Mouse (Mus musculus) heart, postnatal 0 days (tissue): ENCODE results near the gene Sgms1. TPM values are rescaled to one million over a fixed set of nuclear protein-coding genes. Genes with fewer than 3 reads are reported as not detected.
A peak's percentile ranks its signal among the peaks of the same experiment; 100 is the strongest.

Source experiments
- ATAC-seq: fragments of 200-750 bp; cut with Nextera tagmentation; 2 replicates; pipeline ENCODE4 v1.8.0; 2017; ENCODE audit warnings: low read depth, moderate number of reproducible peaks, moderate library complexity; ENCODE audit not compliant: insufficient read depth
- DNase-seq: peaks from one replicate; pipeline ENCODE4 v3.0.0-alpha.2; 2016; ENCODE audit warnings: low spot score
- H3K27ac ChIP-seq: fragments of 300-500 bp; sonication (generic); 2 replicates; pipeline ENCODE4 v1.5.1; 2014; ENCODE audit warnings: low read depth, mild to moderate bottlenecking
- H3K27me3 ChIP-seq: fragments of 300-500 bp; sonication (generic); 2 replicates; pipeline ENCODE4 v1.6.1; 2014; ENCODE audit warnings: low read length, mixed read lengths; ENCODE audit not compliant: control insufficient read depth, insufficient read depth
- H3K36me3 ChIP-seq: fragments of 300-500 bp; sonication (generic); replicated peaks from 2 replicates; pipeline ENCODE4 v1.6.1; 2014; ENCODE audit warnings: low read length, mixed read lengths; ENCODE audit not compliant: control insufficient read depth, insufficient read depth
- H3K4me1 ChIP-seq: fragments of 300-500 bp; sonication (generic); 2 replicates; pipeline ENCODE4 v1.6.1; 2014; ENCODE audit warnings: antibody characterized with exemption; ENCODE audit not compliant: control insufficient read depth, insufficient read depth
- H3K4me2 ChIP-seq: fragments of 300-500 bp; sonication (generic); 2 replicates; pipeline ENCODE4 v1.6.1; 2014; ENCODE audit warnings: low read depth, mild to moderate bottlenecking, low read length, moderate library complexity
- H3K4me3 ChIP-seq: fragments of 300-500 bp; sonication (generic); 2 replicates; pipeline ENCODE4 v1.5.1; 2014; ENCODE audit warnings: low read depth, low read length
- H3K9ac ChIP-seq: fragments of 300-500 bp; sonication (generic); replicated peaks from 2 replicates; pipeline ENCODE4 v1.6.1; 2014; ENCODE audit warnings: low read depth, low read length, mixed read lengths
- H3K9me3 ChIP-seq: fragments of 300-500 bp; sonication (generic); replicated peaks from 2 replicates; pipeline ENCODE4 v1.6.1; 2016; ENCODE audit warnings: low read length; ENCODE audit not compliant: control insufficient read depth
- CTCF ChIP-seq: IDR thresholded peaks from 2 replicates; pipeline ENCODE4 v1.5.1; 2016; ENCODE audit warnings: antibody characterized with exemption, control low read depth, low read depth
- EP300 ChIP-seq: IDR thresholded peaks from 2 replicates; pipeline ENCODE4 v1.6.1; 2016; ENCODE audit warnings: antibody characterized with exemption, low read depth
- WGBS: fragments of 180-500 bp; shearing (Covaris S2); extraction: QIAGEN DNeasy Blood & Tissue Kit; methylation state at CpG from one replicate; pipeline ENCODE4 v1.1.7; 2014; 5-methylcytosine and 5-hydroxymethylcytosine counted together
- polyA plus RNA-seq: library from polyadenylated mRNA; unstranded; fragments of >200 nt; fragmentation: Nextera tagmentation; extraction: Ambion mirVana; gene quantifications from 2 replicates; pipeline ENCODE4 v1.2.1, GENCODE M21; 2015
- total RNA-seq: library from RNA; depleted of rRNA; stranded (reverse); fragments of >200 nt; gene quantifications from 2 replicates; pipeline ENCODE4 v1.2.3, GENCODE M21; 2014; ENCODE audit warnings: low replicate concordance

Sgms1 gene
- total and polyA plus RNA-seq, 2 experiments from 2014 or later, result 29.4 to 52.0 TPM

DNA sequence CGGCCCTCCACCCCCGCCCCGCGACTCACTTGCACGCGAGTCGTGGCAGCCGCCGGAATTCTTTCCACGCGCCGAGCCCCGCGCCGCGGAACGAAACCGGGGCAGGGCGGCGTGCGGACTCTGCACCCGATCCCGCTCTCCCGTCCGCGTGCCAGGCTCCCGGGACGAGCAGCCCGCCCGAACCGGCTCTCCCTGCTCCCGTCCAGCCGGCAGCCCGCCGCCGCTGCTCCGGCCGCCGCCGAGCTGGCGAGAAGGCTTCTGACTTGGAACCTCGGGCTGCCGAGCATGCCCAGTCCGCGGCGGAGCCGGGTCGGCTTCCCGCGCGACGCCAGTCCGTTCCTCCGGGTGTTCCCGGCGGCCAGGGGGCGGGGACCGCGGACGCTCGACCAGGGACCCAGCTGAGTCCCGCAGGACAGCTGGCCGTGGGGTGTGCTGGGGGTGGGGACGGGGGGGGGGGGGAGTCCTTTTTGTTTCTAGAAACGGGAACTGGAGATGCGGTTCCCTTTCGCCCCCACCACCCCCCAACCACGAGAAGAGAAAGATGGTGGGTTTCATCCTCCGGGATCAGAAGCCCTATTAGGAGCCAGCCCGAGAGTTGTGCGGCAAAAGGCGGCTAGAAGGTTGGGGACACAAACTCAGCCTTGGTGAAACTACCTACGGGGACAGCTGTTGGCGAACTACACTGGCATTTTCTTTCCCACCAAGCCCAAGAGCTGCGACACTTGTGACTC is 1.2 kb downstream of the Sgms1 start:
- no peaks in the 10 kb centered on the region for H3K9me3 ChIP-seq
- H3K9ac ChIP-seq, result peak overlapping the region; percentile 80
- H3K4me3 ChIP-seq, result peak overlapping the region; percentile 85
- no peaks in the 10 kb centered on the region for H3K36me3 ChIP-seq
- TF ChIP-seq CTCF (no peak), EP300 (0 out of 2 replicates have a peak, but pooled peaks have one; percentile 11)
- ATAC-seq (peak; percentile 87), DNase-seq (peak; percentile 86)
- 1% methylated on average over 63 of the region's 75 CpGs for WGBS
- H3K27me3 ChIP-seq, result no peaks in the 10 kb centered on the region
- peaks cover 6% of the 10 kb centered on the region for H3K4me1 ChIP-seq
- H3K4me2 ChIP-seq, result peak overlapping the region; percentile 97
- H3K27ac ChIP-seq, result peak overlapping the region; percentile 91

DNA sequence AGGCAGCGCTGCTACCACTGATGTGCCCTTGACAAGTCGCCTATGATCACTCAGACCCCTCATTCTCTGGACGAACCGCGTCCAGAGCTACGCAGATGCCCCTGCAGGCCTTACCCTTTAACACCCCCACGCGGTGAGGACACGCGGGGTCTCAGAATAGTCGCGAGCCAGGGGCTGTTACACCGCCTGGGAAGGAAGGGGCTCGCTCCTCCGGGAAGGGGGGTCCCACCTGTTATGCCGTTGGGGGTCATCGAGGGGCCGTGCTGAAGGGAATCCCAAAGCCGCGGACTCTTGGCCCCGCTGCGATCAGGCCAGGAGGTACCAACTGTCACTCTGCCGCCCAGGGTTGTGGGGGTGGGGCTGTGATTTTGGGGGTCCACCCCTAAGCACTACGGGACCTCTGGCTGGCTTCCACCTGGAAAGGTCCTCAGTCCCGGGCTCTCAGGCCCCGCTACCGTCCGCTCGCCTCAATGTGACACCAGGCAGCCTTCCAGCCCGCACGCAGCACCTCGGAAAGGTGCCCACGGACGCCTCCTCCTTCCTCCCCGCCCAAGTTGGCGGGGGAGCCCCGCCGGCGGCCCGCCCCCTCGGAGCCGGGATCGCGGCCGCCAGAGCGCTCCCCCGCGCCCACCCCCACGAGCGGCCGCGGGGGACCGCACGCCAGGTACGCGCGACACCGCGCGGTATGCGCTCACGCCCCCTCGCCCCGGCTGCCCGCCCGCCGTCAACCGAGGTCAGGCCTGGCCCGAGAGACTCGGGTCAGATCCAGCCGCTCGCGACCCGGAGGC is 1.9 kb downstream of the Sgms1 start:
- Histone ChIP-seq H3K27ac (peak overlapping the region; percentile 91), H3K27me3 (no peaks in the 10 kb centered on the region), H3K36me3 (no peaks in the 10 kb centered on the region), H3K4me1 (peaks cover 6% of the 10 kb centered on the region), H3K4me3 (peak overlapping the region; percentile 85), H3K4me2 (peak overlapping the region; percentile 97), H3K9me3 (no peaks in the 10 kb centered on the region), H3K9ac (peak overlapping the region; percentile 80)
- DNase-seq (peak; percentile 12), ATAC-seq (peak; percentile 7; the same call in 1 of the 2 replicates)
- TF ChIP-seq CTCF (peak; percentile 27), EP300 (no peak)
- under 1% methylated on average over 52 of the region's 74 CpGs for WGBS

DNA sequence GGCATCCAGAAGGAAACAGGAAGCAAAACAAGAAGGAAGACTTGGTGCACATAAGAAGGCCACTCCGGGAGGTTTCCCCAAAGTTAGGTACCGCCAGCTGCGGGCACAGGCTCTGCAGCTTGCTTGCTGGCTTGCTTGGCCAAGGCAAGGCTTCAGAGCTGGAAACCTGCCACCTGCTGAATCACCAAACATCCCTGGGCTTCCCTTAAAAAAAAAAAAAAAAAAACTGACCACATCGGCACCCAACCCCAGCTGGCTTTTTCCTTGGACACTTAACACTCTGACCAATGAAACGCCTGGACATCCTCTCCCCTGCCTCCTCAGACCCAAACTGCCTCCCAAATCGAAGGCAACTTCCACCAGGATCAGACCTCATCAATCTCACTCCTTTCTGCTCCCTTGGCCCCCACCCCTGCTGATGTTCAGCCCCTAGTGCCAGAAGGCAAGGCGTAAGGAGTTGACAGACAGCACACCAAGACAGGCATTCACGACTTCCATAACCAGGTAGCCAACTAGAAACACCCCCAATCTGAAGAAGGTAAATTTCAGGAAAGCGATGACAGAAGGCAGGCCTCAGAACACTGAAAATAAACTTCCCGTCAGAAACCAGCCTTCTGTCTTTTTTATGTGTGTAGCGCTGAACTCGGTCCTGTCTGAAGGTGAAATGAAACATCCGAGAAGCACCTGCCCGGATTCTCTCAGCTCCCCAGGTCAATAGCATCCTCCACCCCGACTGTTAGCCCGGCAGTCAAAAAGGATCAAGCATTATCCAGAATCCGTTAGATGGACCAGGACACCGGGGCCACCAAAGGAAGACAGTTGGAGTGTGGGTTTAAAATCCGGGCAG is 2.7 kb downstream of the Sgms1 start:
- H3K27ac ChIP-seq, result peak overlapping the region; percentile 91
- H3K4me2 ChIP-seq, result peak overlapping the region; percentile 97
- no peaks in the 10 kb centered on the region for H3K9me3 ChIP-seq
- no peaks in the 10 kb centered on the region for H3K27me3 ChIP-seq
- H3K4me1 ChIP-seq, result peaks cover 6% of the 10 kb centered on the region
- TF ChIP-seq CTCF (no peak), EP300 (no peak)
- no peaks in the 10 kb centered on the region for H3K36me3 ChIP-seq
- peak overlapping the region; percentile 85 for H3K4me3 ChIP-seq
- peak overlapping the region; percentile 80 for H3K9ac ChIP-seq
- no peak for ATAC-seq
- WGBS, result 16% methylated on average over 19 of the region's 19 CpGs
- peak; percentile 22 for DNase-seq

DNA sequence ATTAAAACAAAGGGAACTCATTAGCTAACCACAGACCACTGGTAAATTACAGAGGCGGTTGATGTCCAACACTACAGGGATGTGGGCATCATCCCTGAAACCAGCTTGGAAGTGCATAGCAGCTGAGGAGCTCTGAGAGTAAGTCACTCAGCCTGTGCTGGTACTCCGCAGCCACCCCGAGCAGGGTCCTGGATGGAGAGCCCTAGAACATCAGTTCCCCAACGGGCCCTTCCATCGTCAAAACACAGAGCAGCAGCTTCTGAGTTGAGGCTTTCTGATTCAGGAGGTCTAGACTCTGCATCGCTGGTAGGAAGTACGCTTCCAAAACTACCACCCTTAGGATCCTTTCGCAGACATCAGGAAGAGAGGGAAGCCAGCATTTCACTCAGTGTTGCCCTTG is 5.8 kb downstream of the Sgms1 start:
- Histone ChIP-seq H3K9ac (no peak overlapping the region), H3K4me3 (no peak overlapping the region), H3K27ac (no peak overlapping the region), H3K9me3 (no peaks in the 10 kb centered on the region), H3K4me2 (no peak overlapping the region), H3K36me3 (no peaks in the 10 kb centered on the region), H3K27me3 (no peaks in the 10 kb centered on the region), H3K4me1 (peaks cover 15% of the 10 kb centered on the region)
- WGBS, result 89% methylated on average over 8 of the region's 8 CpGs
- TF ChIP-seq EP300 (no peak), CTCF (no peak)
- DNase-seq (no peak), ATAC-seq (no peak)

DNA sequence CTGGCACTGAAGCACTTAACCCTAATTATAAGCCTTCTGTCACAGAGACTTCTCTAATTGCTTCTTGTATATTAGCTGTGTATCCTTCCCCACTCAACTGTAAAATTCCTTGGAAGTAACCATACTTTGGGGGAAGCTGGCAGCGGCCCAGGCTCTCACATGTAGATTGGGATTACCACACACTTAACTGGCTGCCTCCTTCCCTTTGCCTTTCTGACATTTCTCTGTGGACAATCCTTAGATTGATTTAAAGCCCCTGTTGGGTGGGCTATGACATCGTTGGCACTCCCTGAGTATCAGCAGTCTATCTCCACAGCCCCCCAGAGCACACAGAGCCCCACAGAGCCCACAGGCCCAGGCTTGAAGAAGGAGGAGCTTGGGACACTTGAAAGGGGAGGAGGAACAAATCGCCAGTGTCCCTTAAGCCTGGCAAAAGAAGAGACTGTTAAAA is 8.0 kb downstream of the Sgms1 start:
- H3K9ac ChIP-seq, result no peak overlapping the region
- no peak for DNase-seq

More for the DNA sequence above, 8.0 kb downstream of the Sgms1 start:
- no peak overlapping the region for H3K4me2 ChIP-seq
- H3K4me1 ChIP-seq, result peaks cover 35% of the 10 kb centered on the region
- H3K27ac ChIP-seq, result no peak overlapping the region
- no peaks in the 10 kb centered on the region for H3K27me3 ChIP-seq
- TF ChIP-seq CTCF (no peak), EP300 (no peak)
- no peak for ATAC-seq
- H3K36me3 ChIP-seq, result no peaks in the 10 kb centered on the region
- 62% methylated on average over 3 of the region's 3 CpGs for WGBS
- no peaks in the 10 kb centered on the region for H3K9me3 ChIP-seq
- no peak overlapping the region for H3K4me3 ChIP-seq
